Mouse (Mus musculus) liver, embryonic 14.5 days (tissue): ENCODE measurements around the gene Acbd4.

Experiments used
- CTCF ChIP-seq: IDR thresholded peaks from 2 replicates; pipeline ENCODE4 v1.5.1; 2016; ENCODE audit warnings: antibody characterized with exemption, low read depth, control low read depth
- EP300 ChIP-seq: IDR thresholded peaks from 2 replicates; pipeline ENCODE4 v1.6.1; 2016; ENCODE audit warnings: antibody characterized with exemption, low read depth

GRCm38 (mm10) chr11:103058499-103059085, 42.9 kb upstream of the Acbd4 start:
- TF ChIP-seq CTCF (peak; percentile 18; the same call in 1 of the 2 replicates), EP300 (no peak)
